Mouse (Mus musculus): ENCODE results near the gene Fam161b.
"Not testable (repeated sequence)": the region's sequence is repeated elsewhere in the genome, so short reads cannot be mapped to it uniquely, and the experiment has no call there.

Fam161b gene

GRCm38 (mm10) chr12:84373831-84374481 is 12.3 kb upstream of the Fam161b start:
- DNase-seq (ENCODE audit: low spot score): no peak

- DNase-seq (ENCODE audit: low spot score): no peak
Observed at GRCm38 (mm10) chr12:84371647-84372046, 10.0 kb upstream of the Fam161b start.

GRCm38 (mm10) chr12:84366971-84367370 is 5.3 kb upstream of the Fam161b start:
- no peak for DNase-seq (ENCODE audit: low spot score)

GRCm38 (mm10) chr12:84365137-84365536 is 3.5 kb upstream of the Fam161b start:
- no peak for DNase-seq (ENCODE audit: low spot score)

GRCm38 (mm10) chr12:84364291-84364690 is 2.7 kb upstream of the Fam161b start:
- no peak for DNase-seq (ENCODE audit: low spot score)

GRCm38 (mm10) chr12:84362872-84363271 is 1.2 kb upstream of the Fam161b start:
- no peak for DNase-seq (ENCODE audit: low spot score)

GRCm38 (mm10) chr12:84358699-84359098 is 2.9 kb downstream of the Fam161b start:
- not testable (repeated sequence) for DNase-seq (ENCODE audit: low spot score)

GRCm38 (mm10) chr12:84347192-84347591 is 14.4 kb downstream of the Fam161b start:
- no peak for DNase-seq (ENCODE audit: low spot score)

GRCm38 (mm10) chr12:84336963-84337625 is 24.5 kb downstream of the Fam161b start:
- DNase-seq (ENCODE audit: low spot score): no peak

GRCm38 (mm10) chr12:84327111-84327512 is 34.5 kb downstream of the Fam161b start:
- DNase-seq (ENCODE audit: low spot score): no peak

- DNase-seq (ENCODE audit: low spot score): peak; percentile 44
Observed at GRCm38 (mm10) chr12:84316721-84317621, 44.7 kb downstream of the Fam161b start, which contains the start of gene Zfp410. TSS of gene Zfp410 (plus strand) at chr12:84316852.

- DNase-seq (ENCODE audit: low spot score): no peak
Observed at GRCm38 (mm10) chr12:84316006-84316405, 45.6 kb downstream of the Fam161b start.

- DNase-seq (ENCODE audit: low spot score): no peak
Observed at GRCm38 (mm10) chr12:84311306-84311705, 50.3 kb downstream of the Fam161b start.

- DNase-seq (ENCODE audit: low spot score): no peak
Observed at GRCm38 (mm10) chr12:84304554-84304953, 57.1 kb downstream of the Fam161b start.

- no peak for DNase-seq (ENCODE audit: low spot score)
Observed at GRCm38 (mm10) chr12:84304101-84304500, 57.5 kb downstream of the Fam161b start.

- no peak for DNase-seq (ENCODE audit: low spot score)
Observed at GRCm38 (mm10) chr12:84299265-84299664, 62.4 kb downstream of the Fam161b start.

- no peak for DNase-seq (ENCODE audit: low spot score)
Observed at GRCm38 (mm10) chr12:84297851-84298250, 63.8 kb downstream of the Fam161b start.
